Mouse (Mus musculus) lung, postnatal 4 days (tissue): ENCODE results near the gene Hvcn1.

ENCODE experiments used
- DNase-seq, 2 experiments: peaks; one replicate each; pipeline ENCODE4 v3.0.0; 2021

Gene Hvcn1

DNA sequence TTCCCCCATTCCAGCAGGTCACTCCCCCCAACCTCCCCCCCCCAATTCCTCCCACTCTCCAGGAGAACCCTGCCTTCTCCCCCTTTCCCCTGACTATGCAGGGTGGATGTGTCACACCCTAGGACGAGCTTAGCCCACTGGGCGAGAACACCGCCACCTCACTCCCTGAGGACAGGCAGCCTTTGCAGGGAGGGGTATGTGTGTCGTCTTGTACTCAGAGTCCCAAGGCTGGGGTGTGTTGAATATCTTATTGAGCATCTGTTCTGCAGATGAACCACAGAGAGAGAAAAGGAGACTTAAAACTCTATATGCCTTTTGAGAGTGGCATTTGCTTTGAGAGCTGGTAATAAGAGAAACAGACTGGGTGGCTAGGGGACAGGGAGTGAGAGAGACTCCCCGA, 30.6 kb downstream of the Hvcn1 start:
- DNase-seq: no peak

- DNase-seq: no peak
These were observed 33.0 kb downstream of the Hvcn1 start for GRCm38 (mm10) chr5:122239618-122240017.

- no peak for DNase-seq
These were observed 33.9 kb downstream of the Hvcn1 start for GRCm38 (mm10) chr5:122240521-122240920.

DNA sequence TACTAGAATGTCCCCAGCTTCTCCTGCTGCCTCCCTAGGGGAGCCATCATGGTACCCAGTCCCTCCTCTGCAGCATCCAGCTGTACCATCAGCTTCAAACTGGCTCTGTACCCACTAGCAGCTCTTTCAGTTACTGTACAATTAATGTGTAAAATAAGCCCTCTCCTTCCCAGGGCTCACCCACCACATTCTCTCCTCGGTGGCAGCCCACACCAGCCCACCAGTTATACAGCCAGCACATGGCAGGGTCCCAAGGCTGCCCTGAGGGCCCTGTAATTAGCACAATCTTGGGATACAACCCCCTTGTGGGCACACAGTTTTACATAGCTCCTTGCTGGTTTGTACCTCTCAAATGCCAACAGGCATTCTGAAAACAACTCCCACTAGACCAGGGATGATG, 34.4 kb downstream of the Hvcn1 start:
- DNase-seq: no peak

- DNase-seq: no peak
These were observed 36.0 kb downstream of the Hvcn1 start for GRCm38 (mm10) chr5:122242521-122243123.

DNA sequence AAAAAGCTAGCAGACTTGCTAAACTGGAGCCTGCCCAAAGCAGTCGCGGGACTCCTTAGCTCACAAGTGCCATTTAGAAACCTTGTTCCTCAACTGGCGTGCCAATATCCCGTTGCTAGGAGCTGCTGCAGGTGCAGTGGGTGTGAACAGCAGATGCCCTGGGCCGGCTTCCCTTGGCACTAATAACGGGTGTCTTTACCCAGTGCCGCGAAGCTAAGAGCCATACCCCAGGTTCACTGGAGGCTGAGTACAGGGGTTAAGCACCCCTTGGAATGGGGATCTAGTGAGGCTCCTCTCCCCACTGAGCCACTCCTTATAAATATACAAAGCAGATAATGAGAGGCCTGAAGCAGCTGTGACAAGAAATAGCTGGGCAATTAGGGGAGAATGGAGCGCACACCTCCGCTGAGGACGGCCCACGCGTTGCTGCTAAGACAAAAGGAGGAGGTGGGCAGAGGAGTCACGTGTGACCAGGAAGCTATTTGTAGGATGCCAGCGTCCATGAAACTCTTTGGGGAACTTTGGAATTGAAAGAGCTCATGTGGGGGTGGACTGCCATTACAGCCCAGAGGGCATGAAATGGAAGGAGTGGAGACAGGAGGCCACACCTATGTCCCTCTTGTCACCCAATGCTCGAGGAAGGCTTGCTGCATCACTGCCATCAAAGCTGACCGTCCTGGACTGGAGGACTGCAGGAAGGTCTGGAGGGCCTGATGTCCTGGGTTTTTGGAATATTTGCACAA, 37.3 kb downstream of the Hvcn1 start:
- DNase-seq: no peak

DNA sequence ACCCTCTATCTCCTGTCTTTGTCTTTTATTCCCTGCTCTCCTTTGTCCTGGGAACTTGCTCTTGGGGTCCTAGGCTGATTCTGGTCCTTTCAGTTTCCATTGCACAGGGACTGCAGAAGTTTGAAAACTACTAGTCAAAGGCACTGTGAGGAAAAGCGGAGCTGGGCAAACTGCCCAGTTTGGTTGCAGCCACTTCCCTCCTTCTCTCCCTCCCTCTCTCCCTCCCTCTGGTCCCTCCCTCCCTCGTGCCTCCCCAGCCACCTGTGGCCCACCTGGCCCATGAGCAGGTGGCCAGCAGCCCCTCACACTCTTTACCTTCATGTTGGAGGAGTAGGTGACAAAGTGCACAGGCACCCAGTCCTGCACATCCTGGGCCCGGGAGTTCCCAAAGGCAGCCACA, 38.6 kb downstream of the Hvcn1 start:
- no peak for DNase-seq

DNA sequence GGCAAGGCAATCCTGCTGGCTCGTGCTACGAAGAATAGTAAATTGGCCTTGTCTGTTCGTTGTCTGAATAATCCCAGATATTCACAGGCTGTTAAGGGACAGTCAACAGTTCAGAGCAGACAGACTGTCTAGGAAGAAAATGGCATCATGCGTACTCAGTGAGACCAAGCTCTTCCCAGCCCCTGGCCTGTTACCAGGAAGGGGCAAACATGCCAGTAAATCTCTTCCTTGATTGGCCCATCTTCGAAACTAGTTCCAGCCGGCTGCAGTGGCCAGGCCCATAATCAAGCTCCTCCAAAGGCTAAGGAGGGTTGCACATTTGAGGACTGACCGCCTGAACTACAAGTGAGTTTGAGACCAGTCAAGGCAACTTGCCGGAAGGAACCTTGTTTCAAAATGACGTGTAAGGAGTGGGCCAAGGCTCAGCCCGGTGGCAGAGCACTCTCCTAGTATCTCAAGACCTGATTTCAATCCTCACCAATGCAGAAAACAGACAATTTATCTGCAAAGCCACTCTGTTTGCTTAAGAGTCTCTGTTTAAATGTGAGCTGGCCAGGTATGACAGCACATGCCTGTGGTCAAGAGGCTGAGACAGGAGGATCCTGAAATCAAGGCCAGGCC, 40.1 kb downstream of the Hvcn1 start:
- no peak for DNase-seq

- no peak for DNase-seq
These were observed 40.9 kb downstream of the Hvcn1 start for GRCm38 (mm10) chr5:122247529-122247928.

DNA sequence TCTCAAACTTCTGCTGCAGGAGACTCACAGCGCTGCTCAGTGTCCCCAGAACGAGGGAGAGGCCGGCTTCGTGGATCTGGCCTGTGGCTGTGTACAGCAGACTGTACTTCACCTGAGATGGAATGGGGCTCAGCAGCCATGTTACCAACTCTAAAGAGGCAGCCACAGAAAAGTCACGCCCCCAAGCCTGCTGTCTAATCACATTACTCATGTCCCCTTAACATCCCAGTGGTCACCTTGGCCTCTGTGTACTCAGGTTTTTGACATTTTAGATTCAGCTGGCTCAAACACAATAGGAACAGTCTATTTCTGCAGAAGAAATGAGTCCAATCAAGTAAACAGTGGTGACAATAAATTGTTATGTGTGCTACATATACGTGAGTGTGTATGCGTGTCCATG, 41.3 kb downstream of the Hvcn1 start:
- no peak for DNase-seq

DNA sequence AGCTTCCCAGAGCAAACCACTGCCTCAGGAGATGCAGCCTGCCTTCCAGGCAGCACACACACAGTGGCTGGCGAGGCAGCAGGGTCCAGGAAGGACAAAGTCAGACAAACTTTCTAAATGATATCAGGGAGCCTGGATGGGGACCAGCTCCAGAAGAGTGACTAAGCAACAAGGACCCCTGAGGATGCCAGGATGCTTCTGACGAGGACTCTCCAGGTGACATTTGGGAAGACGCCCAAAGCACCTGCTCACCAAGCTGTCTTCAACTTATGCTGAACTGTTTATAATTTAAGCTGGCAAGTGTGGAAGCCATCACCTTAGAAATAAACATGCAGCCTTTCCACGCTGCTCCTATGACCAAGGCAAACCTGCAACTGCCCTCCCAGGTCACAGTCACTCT, 42.7 kb downstream of the Hvcn1 start:
- no peak for DNase-seq

DNA sequence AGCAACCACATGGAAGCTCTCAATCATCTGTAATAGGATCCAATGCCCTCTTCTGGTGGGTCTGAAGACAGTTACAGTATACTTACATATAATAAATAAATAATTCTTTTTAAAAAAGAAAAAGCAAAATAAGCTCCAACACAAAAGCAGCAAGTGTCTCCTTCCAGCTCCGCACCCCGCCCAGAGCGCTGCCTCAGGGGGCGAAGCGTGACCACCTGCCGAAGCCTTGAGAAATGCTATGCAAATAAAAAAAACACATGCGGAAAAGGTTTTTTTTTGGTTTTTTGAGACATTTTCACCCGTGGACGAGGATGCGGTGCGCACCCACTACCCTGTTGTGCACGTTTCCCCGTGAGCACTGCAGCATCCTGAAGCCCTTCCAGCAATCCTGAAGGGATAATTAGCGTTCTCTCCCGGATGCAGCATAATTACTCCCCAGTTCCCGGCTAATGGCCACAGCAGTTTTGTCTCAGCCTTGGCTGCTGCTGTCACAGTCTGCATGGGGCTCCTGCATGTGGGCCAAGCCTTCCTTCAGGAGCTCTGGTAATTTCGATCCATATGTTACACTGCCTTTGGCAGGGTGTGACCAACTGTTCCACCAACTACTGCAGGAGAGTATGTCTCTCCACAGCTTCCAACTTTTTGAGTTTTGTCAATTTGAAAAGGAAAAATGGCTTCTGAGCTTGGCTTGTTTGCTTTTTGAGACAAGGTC, 45.4 kb downstream of the Hvcn1 start:
- no peak for DNase-seq

DNA sequence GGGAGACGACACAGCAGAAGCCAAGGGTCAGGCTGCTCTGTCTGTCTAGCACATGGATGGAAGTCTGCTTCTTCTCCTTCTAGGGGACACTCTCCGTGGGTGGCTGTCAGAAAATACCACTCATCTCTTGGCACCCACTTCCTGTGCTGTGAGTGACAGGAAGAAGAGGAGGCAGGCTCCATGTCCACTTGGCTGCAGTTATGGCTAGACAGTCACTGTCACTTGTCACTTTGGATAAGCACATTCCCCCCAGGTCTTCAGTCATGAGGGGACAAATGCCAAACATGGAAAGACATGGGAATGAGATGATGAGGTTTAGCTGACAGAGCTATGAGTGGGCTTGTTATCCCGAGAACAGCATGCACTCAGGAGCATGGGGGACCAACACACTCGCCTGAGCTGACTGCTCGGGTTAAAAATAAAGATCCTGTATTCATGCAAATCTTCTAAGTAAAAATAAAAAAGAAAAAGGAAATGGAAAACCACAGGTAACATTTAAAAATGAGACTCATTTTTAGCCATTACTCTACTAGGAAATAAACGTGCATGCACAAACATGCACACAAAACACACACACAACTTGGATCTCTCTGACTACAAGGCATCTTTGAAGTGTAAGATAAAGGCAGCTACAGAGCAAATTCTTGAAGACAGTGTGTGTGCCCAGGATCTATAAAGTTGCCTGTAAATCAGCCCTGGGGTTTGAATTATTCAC, 51.6 kb downstream of the Hvcn1 start:
- no peak for DNase-seq

DNA sequence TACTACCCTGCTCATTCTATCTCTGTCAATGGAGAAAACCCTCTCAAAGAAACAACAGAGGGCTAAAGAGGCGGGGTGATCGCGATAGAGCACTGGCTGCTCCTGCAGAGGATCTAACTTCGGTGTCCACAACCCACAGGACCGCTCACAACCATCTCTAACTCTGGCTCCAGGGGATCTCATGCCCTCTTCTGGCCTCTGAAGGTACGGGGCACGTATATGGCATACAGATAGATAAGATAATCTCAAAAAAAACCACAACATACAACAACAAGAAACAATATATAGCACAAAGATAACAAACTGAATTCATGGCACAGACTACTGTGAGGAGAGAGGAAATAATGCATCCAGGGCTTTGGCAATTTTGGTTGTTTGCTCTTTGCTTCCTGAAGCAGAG, 55.5 kb downstream of the Hvcn1 start:
- DNase-seq: no peak

DNA sequence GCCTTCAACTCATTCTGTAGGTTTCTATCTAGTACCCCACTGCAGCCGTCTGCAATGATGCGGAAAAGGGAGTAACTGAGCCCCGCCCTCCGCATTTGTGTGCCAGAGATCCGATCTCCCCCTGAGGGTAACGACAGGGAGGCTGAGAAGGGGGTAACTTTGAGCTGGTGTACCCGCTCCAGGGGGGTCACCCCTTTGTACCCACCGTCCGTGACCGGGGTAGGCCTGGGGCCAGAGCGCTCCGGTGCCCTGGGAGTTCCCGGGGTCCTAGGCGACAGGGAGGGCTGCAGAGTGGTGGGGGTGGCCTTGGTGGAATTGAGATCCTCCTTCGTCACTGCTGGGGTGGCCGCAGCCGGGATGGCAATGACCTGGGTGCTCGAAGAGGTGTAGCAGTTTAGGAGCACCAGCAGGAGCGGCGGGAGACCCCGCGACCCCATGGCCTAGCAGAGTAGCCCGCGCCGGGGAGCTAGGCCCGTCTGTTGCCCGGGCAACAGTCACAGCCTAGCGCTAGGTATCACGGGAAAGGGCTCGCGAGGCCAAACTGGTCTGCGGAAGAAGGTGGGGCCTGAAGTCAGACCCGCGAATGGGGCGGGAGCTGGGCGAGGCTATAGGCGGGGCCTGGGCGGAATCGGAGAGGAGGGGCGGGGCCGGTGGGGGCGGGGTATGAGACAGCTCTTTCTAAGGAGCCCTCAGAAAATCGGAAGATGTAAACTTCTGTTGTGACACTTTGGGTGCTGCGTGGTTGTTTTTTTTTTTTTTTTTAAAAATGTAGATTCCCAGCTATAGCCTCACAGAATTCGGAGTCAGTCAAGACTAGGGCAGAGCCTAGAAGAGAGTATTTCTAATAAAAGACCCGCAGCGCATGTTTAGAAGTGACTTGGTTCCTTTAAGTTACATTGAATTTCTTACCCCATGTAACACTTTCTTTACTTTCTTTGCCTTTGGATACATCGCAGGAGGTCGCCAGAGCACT, 57.6 kb downstream of the Hvcn1 start, which contains the start of gene Tctn1:
Gene Tctn1, minus strand, starts transcription at position 528 of the 973 bp plus-strand sequence.
- DNase-seq: peak; percentile 92 to 94

- no peak for DNase-seq
These were observed 58.6 kb downstream of the Hvcn1 start for GRCm38 (mm10) chr5:122265187-122265586.

GRCm38 (mm10) chr5:122265942-122266341, 59.3 kb downstream of the Hvcn1 start:
- DNase-seq: no peak

- no peak for DNase-seq
These were observed 60.5 kb downstream of the Hvcn1 start for GRCm38 (mm10) chr5:122267136-122267535.

DNA sequence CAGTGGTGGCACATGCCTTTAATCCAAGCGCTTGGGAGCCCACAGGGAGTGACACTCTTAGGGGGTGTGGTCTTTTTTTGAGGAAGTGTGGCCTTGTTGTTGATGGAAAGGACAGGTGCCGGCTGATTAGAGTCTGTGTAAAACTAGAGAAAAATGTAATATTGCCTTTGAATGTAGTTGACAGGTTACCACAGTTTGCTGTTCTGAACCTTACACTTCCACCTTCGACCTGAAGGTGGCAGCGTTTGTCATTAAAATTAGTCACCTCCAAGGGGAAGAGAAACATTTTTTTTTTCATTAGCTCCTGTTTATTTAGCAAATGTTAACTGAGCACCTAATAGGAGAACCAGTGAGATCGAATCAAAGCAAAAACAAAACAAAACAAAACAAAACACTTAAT, 61.3 kb downstream of the Hvcn1 start:
- DNase-seq: peak; percentile 43 to 82

DNA sequence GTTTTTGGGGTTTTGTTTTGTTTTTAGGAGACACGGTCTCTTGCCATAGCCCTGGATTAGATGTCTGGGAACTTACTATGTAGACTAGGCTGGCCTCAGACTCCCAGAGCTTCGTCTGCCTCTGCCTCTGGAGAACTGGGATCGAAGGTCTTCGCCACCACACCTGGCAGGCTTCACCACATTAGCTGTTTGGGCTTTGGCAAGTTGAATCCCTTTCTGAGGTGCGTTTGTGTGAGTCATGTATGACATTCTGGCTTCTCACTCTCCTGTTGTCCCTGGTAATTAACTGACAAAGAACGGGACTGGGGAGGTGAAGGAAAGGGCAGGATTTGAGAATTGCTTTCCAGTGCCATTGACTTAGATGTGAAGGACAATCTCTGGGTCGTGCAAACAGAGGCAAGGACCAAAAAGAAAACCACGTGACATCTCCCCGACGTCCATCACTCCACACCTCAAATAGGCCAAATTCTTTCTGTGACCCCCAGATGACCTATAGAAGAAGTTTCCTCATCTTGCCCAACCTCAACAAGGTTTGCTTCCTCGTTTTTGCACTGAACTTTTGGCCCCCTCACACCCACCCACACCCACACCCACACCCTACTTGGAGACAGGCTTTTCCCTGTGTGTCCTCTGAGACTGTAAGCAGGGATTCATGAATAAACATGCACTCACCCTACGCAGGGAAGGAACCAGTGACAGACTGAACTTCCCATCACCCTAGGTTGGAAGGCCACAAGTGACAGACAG, 62.4 kb downstream of the Hvcn1 start:
- DNase-seq: peak; percentile 54 to 59

DNA sequence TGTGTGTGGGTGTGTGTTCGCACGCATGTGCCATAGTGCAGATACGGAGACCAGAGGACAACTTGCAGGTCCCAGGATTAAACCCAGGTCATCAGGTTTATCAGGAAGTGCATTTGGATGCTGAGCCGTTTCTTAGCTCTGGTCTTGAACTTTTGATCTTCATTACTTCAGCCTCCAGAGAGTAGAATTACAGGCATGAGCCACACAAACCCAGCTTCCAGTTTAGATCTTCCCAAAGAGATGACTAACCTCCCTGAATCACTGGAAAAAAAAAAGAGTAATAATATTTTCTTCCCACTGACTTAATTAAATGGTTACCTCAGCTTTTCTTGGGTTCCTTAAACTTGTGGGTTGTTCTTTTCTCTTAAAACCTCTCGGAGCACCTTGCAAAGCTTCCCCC, 66.2 kb downstream of the Hvcn1 start:
- DNase-seq: no peak
